Mouse (Mus musculus): Measurements from ENCODE around the gene Cnnm1. TPM values are rescaled to one million over a fixed set of nuclear protein-coding genes. Genes with fewer than 3 reads are reported as not detected.
A peak's percentile ranks its signal among the peaks of the same experiment; 100 is the strongest.

Gene Cnnm1
- polyA plus RNA-seq, 1 experiment from 2014 or later: 0.21 TPM

DNA sequence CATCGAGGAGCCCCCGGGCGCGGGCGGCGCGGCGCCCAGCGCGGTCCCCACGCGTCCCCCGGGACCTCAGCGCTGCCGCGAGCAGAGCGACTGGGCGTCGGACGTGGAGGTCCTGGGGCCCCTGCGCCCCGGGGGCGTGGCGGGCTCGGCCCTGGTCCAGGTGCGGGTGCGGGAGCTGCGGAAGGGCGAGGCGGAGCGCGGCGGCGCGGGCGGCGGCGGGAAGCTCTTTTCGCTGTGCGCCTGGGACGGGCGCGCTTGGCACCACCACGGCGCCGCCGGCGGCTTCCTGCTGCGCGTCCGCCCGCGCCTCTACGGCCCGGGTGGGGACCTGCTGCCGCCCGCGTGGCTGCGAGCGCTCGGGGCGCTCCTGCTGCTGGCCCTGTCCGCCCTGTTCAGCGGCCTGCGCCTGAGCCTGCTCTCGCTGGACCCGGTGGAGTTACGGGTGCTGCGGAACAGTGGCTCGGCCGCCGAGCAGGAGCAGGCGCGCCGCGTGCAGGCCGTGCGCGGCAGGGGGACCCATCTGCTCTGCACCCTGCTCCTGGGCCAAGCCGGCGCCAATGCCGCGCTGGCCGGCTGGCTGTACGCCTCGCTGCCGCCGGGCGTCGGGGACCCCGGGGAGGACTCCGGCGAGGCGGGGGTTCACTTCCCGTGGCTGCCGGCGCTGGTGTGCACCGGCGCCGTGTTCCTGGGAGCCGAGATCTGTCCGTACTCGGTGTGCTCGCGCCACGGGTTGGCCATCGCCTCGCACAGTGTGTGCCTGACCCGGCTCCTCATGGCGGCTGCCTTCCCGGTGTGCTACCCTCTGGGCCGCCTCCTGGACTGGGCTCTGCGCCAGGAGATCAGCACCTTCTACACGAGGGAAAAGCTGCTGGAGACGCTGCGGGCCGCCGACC is 778 bp downstream of the Cnnm1 start:
- H3K9ac ChIP-seq (ENCODE audit: low read depth, low read length): 0 out of 2 replicates have a peak overlapping the region, but pooled peaks have one; percentile 0
- no peak overlapping the region for H3K27ac ChIP-seq (ENCODE audit: low read depth, low read length)
- DNase-seq (ENCODE audit: low spot score): peak; percentile 52
- H3K4me1 ChIP-seq (replicated peaks; ENCODE audit: control insufficient read depth, insufficient read depth, low read length): peaks cover 2% of the 10 kb centered on the region
- H3K4me3 ChIP-seq (ENCODE audit: low read depth, low read length): peak overlapping the region; percentile 57
- H3K9me3 ChIP-seq (ENCODE audit: control insufficient read depth, low read length): no peaks in the 10 kb centered on the region
- under 1% methylated on average over 90 of the region's 118 CpGs for whole genome bisulfite sequencing
- peak overlapping the region; percentile 91 for H3K4me2 ChIP-seq
- no peaks in the 10 kb centered on the region for H3K36me3 ChIP-seq (ENCODE audit: control insufficient read depth, insufficient read depth, low read length)
- peaks cover 60% of the 10 kb centered on the region for H3K27me3 ChIP-seq (replicated peaks; ENCODE audit: control insufficient read depth, insufficient read depth, low read length)
- ATAC-seq (replicated peaks; ENCODE audit: low FRiP score): peak; percentile 29

DNA sequence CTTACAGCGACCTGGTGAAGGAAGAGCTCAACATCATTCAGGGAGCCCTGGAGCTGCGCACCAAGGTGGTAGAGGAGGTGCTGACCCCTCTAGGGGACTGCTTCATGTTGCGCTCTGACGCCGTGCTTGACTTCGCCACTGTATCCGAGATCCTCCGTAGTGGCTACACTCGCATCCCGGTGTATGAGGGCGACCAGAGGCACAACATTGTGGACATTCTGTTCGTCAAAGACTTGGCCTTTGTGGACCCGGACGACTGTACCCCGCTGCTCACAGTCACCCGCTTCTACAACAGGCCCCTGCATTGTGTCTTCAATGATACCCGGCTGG is 1.4 kb downstream of the Cnnm1 start:
- WGBS: 16% methylated on average over 17 of the region's 17 CpGs
- Histone ChIP-seq H3K27ac (ENCODE audit: low read depth, low read length) (no peak overlapping the region), H3K9ac (ENCODE audit: low read depth, low read length) (no peak overlapping the region), H3K27me3 (replicated peaks; ENCODE audit: control insufficient read depth, insufficient read depth, low read length) (peaks cover 60% of the 10 kb centered on the region), H3K4me3 (ENCODE audit: low read depth, low read length) (peak overlapping the region; percentile 57), H3K9me3 (ENCODE audit: control insufficient read depth, low read length) (no peaks in the 10 kb centered on the region), H3K4me1 (replicated peaks; ENCODE audit: control insufficient read depth, insufficient read depth, low read length) (peaks cover 2% of the 10 kb centered on the region), H3K36me3 (ENCODE audit: control insufficient read depth, insufficient read depth, low read length) (no peaks in the 10 kb centered on the region), H3K4me2 (peak overlapping the region; percentile 91)
- ATAC-seq (replicated peaks; ENCODE audit: low FRiP score) (no peak), DNase-seq (ENCODE audit: low spot score) (no peak)

DNA sequence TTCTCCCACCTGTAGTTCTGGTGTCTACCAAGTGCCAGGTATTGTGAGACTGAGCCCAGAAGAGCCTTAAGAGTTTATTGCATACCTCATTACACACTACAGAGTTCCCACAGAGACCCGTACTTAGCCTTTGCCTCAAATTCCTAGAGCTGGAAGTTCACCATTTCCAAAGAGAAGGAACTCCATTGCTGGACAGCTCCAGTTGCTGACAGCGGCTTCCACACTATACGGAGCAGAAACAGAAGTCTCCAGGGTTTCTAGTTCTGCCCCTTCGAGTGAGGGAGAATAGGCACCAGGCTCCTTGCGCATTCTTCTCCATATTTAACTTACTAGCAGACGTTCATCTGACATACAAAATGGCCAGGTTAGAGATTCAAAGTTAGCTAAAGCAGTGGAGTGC is 2.0 kb downstream of the Cnnm1 start:
- H3K9me3 ChIP-seq (ENCODE audit: control insufficient read depth, low read length): no peaks in the 10 kb centered on the region
- no peaks in the 10 kb centered on the region for H3K36me3 ChIP-seq (ENCODE audit: control insufficient read depth, insufficient read depth, low read length)
- 39% methylated on average over 6 of the region's 6 CpGs for WGBS
- no peak overlapping the region for H3K4me2 ChIP-seq
- DNase-seq (ENCODE audit: low spot score) (no peak), ATAC-seq (replicated peaks; ENCODE audit: low FRiP score) (no peak)
- peaks cover 2% of the 10 kb centered on the region for H3K4me1 ChIP-seq (replicated peaks; ENCODE audit: control insufficient read depth, insufficient read depth, low read length)
- no peak overlapping the region for H3K27ac ChIP-seq (ENCODE audit: low read depth, low read length)
- H3K4me3 ChIP-seq (ENCODE audit: low read depth, low read length): no peak overlapping the region
- H3K27me3 ChIP-seq (replicated peaks; ENCODE audit: control insufficient read depth, insufficient read depth, low read length): peaks cover 60% of the 10 kb centered on the region
- H3K9ac ChIP-seq (ENCODE audit: low read depth, low read length): no peak overlapping the region

DNA sequence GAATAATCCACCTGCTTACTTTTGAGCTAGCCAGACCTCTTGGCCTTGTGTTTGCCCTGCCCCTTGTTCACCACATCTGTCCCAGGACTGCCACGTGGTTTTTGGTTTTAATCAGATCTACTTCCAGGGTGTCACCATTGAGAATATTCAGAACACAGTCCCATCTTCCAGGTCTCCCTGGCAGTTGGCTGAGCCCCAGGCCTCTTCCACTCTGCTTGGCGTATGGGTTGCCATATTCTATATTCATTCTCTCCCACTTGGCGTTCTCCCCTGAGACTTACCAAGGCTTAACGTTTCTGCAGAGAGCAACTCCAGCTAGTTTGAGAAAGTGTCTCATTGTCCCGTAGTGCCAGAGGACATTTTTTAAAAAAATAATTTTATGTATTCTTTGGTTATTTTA is 2.7 kb downstream of the Cnnm1 start:
- Histone ChIP-seq H3K27me3 (replicated peaks; ENCODE audit: control insufficient read depth, insufficient read depth, low read length) (peaks cover 56% of the 10 kb centered on the region), H3K4me3 (ENCODE audit: low read depth, low read length) (no peak overlapping the region), H3K27ac (ENCODE audit: low read depth, low read length) (no peak overlapping the region), H3K4me2 (no peak overlapping the region), H3K36me3 (ENCODE audit: control insufficient read depth, insufficient read depth, low read length) (no peaks in the 10 kb centered on the region), H3K9ac (ENCODE audit: low read depth, low read length) (no peak overlapping the region), H3K9me3 (ENCODE audit: control insufficient read depth, low read length) (no peaks in the 10 kb centered on the region), H3K4me1 (replicated peaks; ENCODE audit: control insufficient read depth, insufficient read depth, low read length) (peaks cover 2% of the 10 kb centered on the region)
- WGBS: 76% methylated on average over 5 of the region's 5 CpGs
- DNase-seq (ENCODE audit: low spot score) (no peak), ATAC-seq (replicated peaks; ENCODE audit: low FRiP score) (no peak)

DNA sequence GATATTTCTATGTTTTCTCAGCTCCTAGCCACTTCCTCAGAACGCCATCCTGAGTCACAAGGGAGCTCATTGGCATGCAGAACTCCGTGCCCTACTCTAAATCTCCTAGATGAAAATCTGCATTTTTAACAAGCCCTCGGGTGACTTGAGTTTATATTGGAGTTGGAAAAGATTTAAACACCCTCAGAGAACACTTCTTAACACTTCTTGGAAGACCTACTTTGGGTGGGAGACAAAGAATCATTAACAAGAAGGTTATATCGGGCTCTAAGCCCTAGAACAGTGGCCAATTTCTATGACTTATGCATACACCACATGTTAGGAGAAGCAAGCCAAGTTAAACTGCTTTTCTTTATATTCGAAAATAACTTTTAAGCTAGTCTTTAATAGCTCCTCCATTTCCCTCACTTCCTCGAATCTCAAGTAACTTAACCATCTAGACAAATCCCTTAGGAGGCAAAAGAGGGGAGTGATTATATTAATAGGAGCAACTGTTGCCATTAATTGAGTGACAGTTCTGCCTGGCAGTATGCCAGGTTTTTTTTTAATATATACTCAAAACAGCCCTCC is 4.5 kb downstream of the Cnnm1 start:
- Histone ChIP-seq H3K4me1 (replicated peaks; ENCODE audit: control insufficient read depth, insufficient read depth, low read length) (peaks cover 2% of the 10 kb centered on the region), H3K27me3 (replicated peaks; ENCODE audit: control insufficient read depth, insufficient read depth, low read length) (peaks cover 39% of the 10 kb centered on the region), H3K36me3 (ENCODE audit: control insufficient read depth, insufficient read depth, low read length) (no peaks in the 10 kb centered on the region), H3K9ac (ENCODE audit: low read depth, low read length) (no peak overlapping the region), H3K27ac (ENCODE audit: low read depth, low read length) (no peak overlapping the region), H3K4me3 (ENCODE audit: low read depth, low read length) (no peak overlapping the region), H3K4me2 (no peak overlapping the region), H3K9me3 (ENCODE audit: control insufficient read depth, low read length) (no peaks in the 10 kb centered on the region)
- 69% methylated on average over 6 of the region's 6 CpGs for WGBS
- ATAC-seq (replicated peaks; ENCODE audit: low FRiP score) (no peak), DNase-seq (ENCODE audit: low spot score) (no peak)

DNA sequence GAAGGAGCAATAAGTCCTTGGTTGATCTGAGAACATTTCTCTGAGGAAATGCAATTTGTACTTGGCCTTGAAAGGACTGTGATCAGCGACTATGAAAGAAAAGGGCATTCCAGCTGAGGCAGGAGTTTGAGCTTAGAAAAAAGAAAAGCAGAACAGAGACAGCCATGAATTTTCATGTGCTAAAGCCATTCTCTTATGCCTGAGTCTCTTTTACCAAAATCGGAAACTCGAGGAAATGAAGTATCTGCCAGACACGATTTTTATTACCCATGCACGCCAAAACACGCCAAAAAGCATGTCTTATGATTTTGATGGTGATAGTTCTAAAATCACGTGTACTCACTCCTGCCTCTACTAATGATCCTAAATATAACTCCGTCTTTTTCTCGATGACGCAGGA is 11.3 kb downstream of the Cnnm1 start:
- DNase-seq (ENCODE audit: low spot score): no peak
- 83% methylated on average over 10 of the region's 10 CpGs for WGBS

DNA sequence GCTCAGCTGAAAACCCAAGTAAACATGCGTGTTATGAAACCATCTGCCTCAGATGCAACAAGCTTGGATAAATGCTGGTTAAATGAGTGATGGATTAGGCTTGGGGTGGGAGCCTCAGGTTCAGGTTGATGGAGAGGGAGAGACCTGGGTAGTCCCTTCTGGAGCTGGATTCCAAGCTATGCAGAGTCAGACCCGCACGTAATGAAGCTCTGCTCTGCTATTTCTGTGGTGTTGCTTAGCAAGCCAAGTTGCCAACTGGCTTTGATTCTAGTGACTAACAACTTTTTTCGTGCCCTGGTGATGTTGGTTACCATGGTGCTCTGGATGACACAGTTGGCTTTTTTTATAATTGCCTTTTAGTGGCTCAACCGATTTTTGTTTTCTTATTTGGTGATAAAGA is 11.9 kb downstream of the Cnnm1 start:
- Histone ChIP-seq H3K9ac (ENCODE audit: low read depth, low read length) (no peak overlapping the region), H3K36me3 (ENCODE audit: control insufficient read depth, insufficient read depth, low read length) (no peaks in the 10 kb centered on the region), H3K27me3 (replicated peaks; ENCODE audit: control insufficient read depth, insufficient read depth, low read length) (no peaks in the 10 kb centered on the region), H3K4me2 (no peak overlapping the region), H3K4me1 (replicated peaks; ENCODE audit: control insufficient read depth, insufficient read depth, low read length) (no peaks in the 10 kb centered on the region), H3K27ac (ENCODE audit: low read depth, low read length) (no peak overlapping the region), H3K9me3 (ENCODE audit: control insufficient read depth, low read length) (no peaks in the 10 kb centered on the region), H3K4me3 (ENCODE audit: low read depth, low read length) (no peak overlapping the region)
- no peak for ATAC-seq (replicated peaks; ENCODE audit: low FRiP score)
- 83% methylated on average over 5 of the region's 5 CpGs for WGBS
- DNase-seq (ENCODE audit: low spot score): no peak

More for the DNA sequence above, 11.3 kb downstream of the Cnnm1 start:
- H3K4me3 ChIP-seq (ENCODE audit: low read depth, low read length): no peak overlapping the region
- no peaks in the 10 kb centered on the region for H3K4me1 ChIP-seq (replicated peaks; ENCODE audit: control insufficient read depth, insufficient read depth, low read length)
- H3K9ac ChIP-seq (ENCODE audit: low read depth, low read length): no peak overlapping the region
- no peak overlapping the region for H3K27ac ChIP-seq (ENCODE audit: low read depth, low read length)
- no peak for ATAC-seq (replicated peaks; ENCODE audit: low FRiP score)
- H3K9me3 ChIP-seq (ENCODE audit: control insufficient read depth, low read length): no peaks in the 10 kb centered on the region
- no peak overlapping the region for H3K4me2 ChIP-seq
- H3K36me3 ChIP-seq (ENCODE audit: control insufficient read depth, insufficient read depth, low read length): no peaks in the 10 kb centered on the region
- H3K27me3 ChIP-seq (replicated peaks; ENCODE audit: control insufficient read depth, insufficient read depth, low read length): no peaks in the 10 kb centered on the region

DNA sequence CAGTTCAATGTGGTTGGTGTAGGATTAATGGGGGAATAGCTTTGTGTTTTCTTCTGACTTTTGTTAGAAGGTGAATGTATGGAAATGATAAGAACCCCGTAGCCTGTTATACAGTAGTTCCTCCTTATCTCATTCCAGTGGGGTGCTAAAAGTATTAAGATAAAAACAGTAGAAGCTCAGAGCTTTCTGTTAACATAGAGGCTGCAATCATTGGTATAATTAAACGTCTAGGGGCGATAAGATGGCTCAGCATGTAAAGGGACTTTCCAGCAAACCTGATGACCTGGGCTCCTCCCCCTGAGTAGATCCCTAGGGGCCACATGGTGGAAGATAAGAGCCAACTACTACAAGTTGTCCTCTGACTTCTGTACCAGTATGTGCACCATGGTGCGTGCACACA is 12.8 kb downstream of the Cnnm1 start:
- peak; percentile 96 for ATAC-seq (replicated peaks; ENCODE audit: low FRiP score)
- WGBS: 37% methylated on average over 4 of the region's 4 CpGs

DNA sequence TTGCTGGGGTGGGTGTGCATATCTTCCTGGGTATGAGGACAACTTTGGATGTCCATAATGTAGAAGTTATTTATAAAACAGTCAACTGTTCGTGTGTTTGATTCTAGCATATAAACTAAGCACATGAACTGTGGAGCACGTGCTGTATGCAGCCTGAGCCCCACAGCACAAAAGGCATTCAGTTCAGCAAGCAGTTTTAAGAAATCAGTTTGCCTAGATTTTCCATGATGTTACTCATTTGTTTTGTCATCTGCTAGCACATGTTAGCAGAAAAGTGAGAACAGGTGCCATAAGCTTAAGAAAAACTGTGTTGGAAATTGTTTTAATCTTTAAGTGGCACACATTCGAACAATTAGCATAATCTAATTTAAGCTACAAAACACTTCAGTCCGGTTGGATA is 19.7 kb downstream of the Cnnm1 start:
- Histone ChIP-seq H3K9me3 (ENCODE audit: control insufficient read depth, low read length) (no peaks in the 10 kb centered on the region), H3K27me3 (replicated peaks; ENCODE audit: control insufficient read depth, insufficient read depth, low read length) (peaks cover 2% of the 10 kb centered on the region; the same call in 1 of the 2 replicates), H3K27ac (ENCODE audit: low read depth, low read length) (no peak overlapping the region), H3K4me1 (replicated peaks; ENCODE audit: control insufficient read depth, insufficient read depth, low read length) (no peaks in the 10 kb centered on the region), H3K4me3 (ENCODE audit: low read depth, low read length) (no peak overlapping the region), H3K4me2 (no peak overlapping the region), H3K9ac (ENCODE audit: low read depth, low read length) (no peak overlapping the region), H3K36me3 (ENCODE audit: control insufficient read depth, insufficient read depth, low read length) (no peaks in the 10 kb centered on the region)
- 66% methylated on average over 4 of the region's 4 CpGs for WGBS
- ATAC-seq (replicated peaks; ENCODE audit: low FRiP score): no peak
- no peak for DNase-seq (ENCODE audit: low spot score)

More for the DNA sequence above, 12.8 kb downstream of the Cnnm1 start:
- Histone ChIP-seq H3K9ac (ENCODE audit: low read depth, low read length) (no peak overlapping the region), H3K4me1 (replicated peaks; ENCODE audit: control insufficient read depth, insufficient read depth, low read length) (no peaks in the 10 kb centered on the region), H3K36me3 (ENCODE audit: control insufficient read depth, insufficient read depth, low read length) (no peaks in the 10 kb centered on the region), H3K4me3 (ENCODE audit: low read depth, low read length) (no peak overlapping the region), H3K9me3 (ENCODE audit: control insufficient read depth, low read length) (no peaks in the 10 kb centered on the region), H3K4me2 (no peak overlapping the region), H3K27ac (ENCODE audit: low read depth, low read length) (peak overlapping the region; percentile 45; the same call in 1 of the 2 replicates), H3K27me3 (replicated peaks; ENCODE audit: control insufficient read depth, insufficient read depth, low read length) (no peaks in the 10 kb centered on the region; the same call in 1 of the 2 replicates)
- no peak for DNase-seq (ENCODE audit: low spot score)

All from liver, embryonic 11.5 days (tissue).